In genomic region chr5:92808503-92809415, GRCm38 (mm10) we compare ENCODE assay signal across 8 mouse cellular contexts.
A peak's percentile ranks its signal among the peaks of the same experiment; 100 is the strongest.
DNase-seq lines count a peak whose midpoint lies in the region; ATAC-seq and TF ChIP-seq lines count a peak whose summit lies in the region.

No protein-coding gene starts in this region.

- peak overlapping the region; percentile 50 for H3K4me3 ChIP-seq in embryonic facial prominence, embryonic 10.5 days
- H3K4me3 ChIP-seq in heart, embryonic 10.5 days = peak overlapping the region; percentile 57
- H3K4me3 ChIP-seq in liver, postnatal 0 days (ENCODE audit: low read depth, low read length) = peak overlapping the region; percentile 5; the same call in 1 of the 2 replicates
- peak overlapping the region; percentile 37 for H3K4me3 ChIP-seq in neural tube, embryonic 15.5 days (replicated peaks)

- TF ChIP-seq CTCF in liver, postnatal 0 days (IDR thresholded peaks at IDR 0.05; ENCODE audit: low read depth) = no peak

- no peaks in the 10 kb centered on the region for H3K9me3 ChIP-seq in embryonic facial prominence, embryonic 10.5 days
- no peaks in the 10 kb centered on the region for H3K9me3 ChIP-seq in heart, embryonic 10.5 days
- H3K9me3 ChIP-seq in liver, postnatal 0 days (ENCODE audit: low read length) = no peaks in the 10 kb centered on the region
- H3K9me3 ChIP-seq in neural tube, embryonic 15.5 days (replicated peaks) = no peaks in the 10 kb centered on the region

- H3K36me3 ChIP-seq in embryonic facial prominence, embryonic 10.5 days (replicated peaks) = no peaks in the 10 kb centered on the region
- peaks cover 2% of the 10 kb centered on the region; the same call in 1 of the 2 replicates for H3K36me3 ChIP-seq in heart, embryonic 10.5 days
- no peaks in the 10 kb centered on the region for H3K36me3 ChIP-seq in liver, postnatal 0 days (replicated peaks; ENCODE audit: insufficient read depth, low read length)
- H3K36me3 ChIP-seq in neural tube, embryonic 15.5 days = no peaks in the 10 kb centered on the region

- DNase-seq in brain, adult 2 months (ENCODE audit: low read depth, low spot score) = peak; percentile 58
- peak; percentile 88 for DNase-seq in embryonic facial prominence, embryonic 10.5 days (ENCODE audit: low spot score)
- peak; percentile 91 for DNase-seq in heart, embryonic 10.5 days (ENCODE audit: low spot score)
- DNase-seq in kidney, adult 18-20 months = peak; percentile 87
- DNase-seq in liver, postnatal 0 days = peak; percentile 53
- no peak for DNase-seq in spleen, postnatal 4 days (ENCODE audit: low spot score in 2 of 2)
- DNase-seq in frontal cortex, postnatal 10 days (ENCODE audit: low spot score in 2 of 2) = no peak

- peak; percentile 90 for ATAC-seq in liver, postnatal 0 days
- peak; percentile 73 for ATAC-seq in neural tube, embryonic 15.5 days (ENCODE audit: low FRiP score)

- peak overlapping the region; percentile 62 for H3K4me2 ChIP-seq in liver, postnatal 0 days (ENCODE audit: low read depth, low read length)
- H3K4me2 ChIP-seq in neural tube, embryonic 15.5 days = peak overlapping the region; percentile 61

- no peak overlapping the region for H3K9ac ChIP-seq in liver, postnatal 0 days (replicated peaks)
- H3K9ac ChIP-seq in neural tube, embryonic 15.5 days (replicated peaks) = peak overlapping the region; percentile 42

- H3K4me1 ChIP-seq in embryonic facial prominence, embryonic 10.5 days = peaks cover 86% of the 10 kb centered on the region
- peaks cover 73% of the 10 kb centered on the region for H3K4me1 ChIP-seq in heart, embryonic 10.5 days
- no peaks in the 10 kb centered on the region for H3K4me1 ChIP-seq in liver, postnatal 0 days (ENCODE audit: insufficient read depth)
- peaks cover 28% of the 10 kb centered on the region for H3K4me1 ChIP-seq in neural tube, embryonic 15.5 days

- peaks cover 15% of the 10 kb centered on the region for H3K27me3 ChIP-seq in embryonic facial prominence, embryonic 10.5 days (replicated peaks; ENCODE audit: low read depth, poor library complexity, severe bottlenecking)
- H3K27me3 ChIP-seq in heart, embryonic 10.5 days (ENCODE audit: insufficient read depth, poor library complexity, severe bottlenecking) = no peaks in the 10 kb centered on the region
- H3K27me3 ChIP-seq in liver, postnatal 0 days (ENCODE audit: insufficient read depth, low read length) = no peaks in the 10 kb centered on the region
- no peaks in the 10 kb centered on the region; the same call in 1 of the 2 replicates for H3K27me3 ChIP-seq in neural tube, embryonic 15.5 days (replicated peaks)

- TF ChIP-seq EP300 in liver, postnatal 0 days (IDR thresholded peaks at IDR 0.05; ENCODE audit: low read depth) = no peak

- peak overlapping the region; percentile 80 for H3K27ac ChIP-seq in embryonic facial prominence, embryonic 10.5 days (replicated peaks)
- H3K27ac ChIP-seq in heart, embryonic 10.5 days = peak overlapping the region; percentile 76
- no peak overlapping the region for H3K27ac ChIP-seq in liver, postnatal 0 days (ENCODE audit: low read depth)
- peak overlapping the region; percentile 23; the same call in 1 of the 2 replicates for H3K27ac ChIP-seq in neural tube, embryonic 15.5 days (replicated peaks)

- 4% methylated on average over 28 of the region's 28 CpGs for WGBS in embryonic facial prominence, embryonic 10.5 days
- WGBS in heart, embryonic 10.5 days = 7% methylated on average over 28 of the region's 28 CpGs
- 12% methylated on average over 28 of the region's 28 CpGs for WGBS in liver, postnatal 0 days (ENCODE audit: insufficient replicate concordance)
- 3% methylated on average over 28 of the region's 28 CpGs for WGBS in neural tube, embryonic 15.5 days

Comparison
In these comparisons a context has a peak if more than half of its experiments do, and no peak if none do; other contexts are left out.
1. DNase-seq: peak in brain, adult 2 months (single experiment), embryonic facial prominence, embryonic 10.5 days (single experiment), heart, embryonic 10.5 days (single experiment), kidney, adult 18-20 months (single experiment) and liver, postnatal 0 days (single experiment); none in spleen, postnatal 4 days (0 of 2) and frontal cortex, postnatal 10 days (0 of 2).
2. H3K4me3 ChIP-seq: peak in every context shown above with its lines; median percentile 57 in heart, embryonic 10.5 days; 50 in embryonic facial prominence, embryonic 10.5 days; 37 in neural tube, embryonic 15.5 days; 5 in liver, postnatal 0 days.